Comparison of ENCODE assay signal across 20 mouse cellular contexts in the genomic region with DNA sequence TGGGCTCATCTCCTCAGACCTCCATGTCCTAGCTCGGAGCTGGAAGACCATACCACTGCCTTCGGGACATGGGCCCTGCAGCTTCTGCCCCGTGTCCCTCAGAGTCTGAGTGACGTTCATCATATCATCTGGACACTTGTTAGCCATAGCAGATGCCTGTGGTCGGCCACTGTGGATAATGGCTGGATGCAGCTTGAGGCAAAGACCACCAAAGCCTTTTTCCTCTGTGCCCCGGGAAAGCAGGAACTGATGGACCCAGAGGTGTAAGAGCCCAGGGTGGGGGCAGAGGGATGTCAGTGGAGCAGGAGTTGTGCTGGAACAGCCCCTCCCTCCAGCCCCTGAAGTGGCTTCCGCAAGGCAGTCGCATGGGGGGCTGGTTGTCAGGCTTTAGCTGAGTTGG. TPM values are rescaled to one million over a fixed set of nuclear protein-coding genes. Genes with fewer than 3 reads are reported as not detected.
"Had no signal": no experiment of that assay in that cellular context is flagged by ENCODE, and none has a peak within 500 bp of the region (broad histone marks: within the 10 kb centered on the region; RNA-seq: fewer than 3 reads in every experiment).

No protein-coding gene starts in this region.

- H3K4me3 ChIP-seq: liver, embryonic 13.5 days; liver, embryonic 15.5 days; lung, embryonic 15.5 days; megakaryocyte, embryonic 14.5 days; midbrain, embryonic 13.5 days; midbrain, embryonic 15.5 days; neural tube, embryonic 12.5 days had no signal

- H3K27me3 ChIP-seq: liver, embryonic 13.5 days; liver, embryonic 15.5 days; lung, embryonic 15.5 days; midbrain, embryonic 13.5 days; midbrain, embryonic 15.5 days; neural tube, embryonic 12.5 days had no signal

- H3K27ac ChIP-seq: liver, embryonic 13.5 days; liver, embryonic 15.5 days; lung, embryonic 15.5 days; macrophage; midbrain, embryonic 13.5 days; midbrain, embryonic 15.5 days; neural tube, embryonic 12.5 days had no signal

- H3K4me1 ChIP-seq: lung, embryonic 15.5 days; midbrain, embryonic 13.5 days; midbrain, embryonic 15.5 days; neural tube, embryonic 12.5 days had no signal

- H3K36me3 ChIP-seq: liver, embryonic 13.5 days; liver, embryonic 15.5 days; lung, embryonic 15.5 days; midbrain, embryonic 15.5 days had no signal

- DNase-seq: liver, embryonic 13.5 days; liver, postnatal 0 days; lung, adult 2 months; lung, postnatal 14 days; lung, postnatal 36 days; right cerebral cortex, postnatal 14 days; spleen, adult 18-20 months; thymus, adult 18-20 months; thymus, postnatal 25 days had no signal

RNA-seq across cellular contexts. Expression of gene Ucn2, which starts 45.9 kb away (rescaled TPM):
- polyA plus RNA-seq: liver, embryonic 13.5 days; liver, postnatal 0 days; lung, embryonic 15.5 days; lung, postnatal 0 days; macrophage; midbrain, embryonic 13.5 days; midbrain, embryonic 15.5 days; midbrain, postnatal 0 days; neural tube, embryonic 12.5 days; stomach, embryonic 14.5 days; thymus, postnatal 0 days had no signal
